Mouse (Mus musculus) erythroblast, adult 5-6 weeks (primary cell): ENCODE results near the gene Prss8. TPM values are rescaled to one million over a fixed set of nuclear protein-coding genes. Genes with fewer than 3 reads are reported as not detected.

Experiments
- total RNA-seq, 2 experiments: library from RNA; stranded (forward) in 1 of 2; stranded (reverse) in 1 of 2; fragments of 150-400 nt in 1 of 2; fragments of 200-764, 138-1000 nt in 1 of 2; gene quantifications; 2 replicates each; pipeline versions ENCODE4 v1.2.3 to v1.2.4; 2015 to 2017; ENCODE audit warnings: low replicate concordance in 2 of 2

Prss8 gene
- total RNA-seq, 2 experiments from 2014 or later, result not detected

Other genes starting within 250 kb of the Prss8 start
- 28.8 and 41.3 TPM in 2 replicates for gene Bcl7c, start 221.2 kb downstream of the Prss8 start, total RNA-seq (2015; ENCODE audit: low replicate concordance)
- gene Bcl7c, start 221.2 kb downstream of the Prss8 start, total RNA-seq (2017; ENCODE audit: low replicate concordance), result 3.8 and 4.3 TPM in 2 replicates
- gene Ctf1, start 217.4 kb downstream of the Prss8 start, total RNA-seq (2015; ENCODE audit: low replicate concordance), result 0.63 TPM in 1 of 2 replicates, not detected in the other
- gene Ctf1, start 217.4 kb downstream of the Prss8 start, total RNA-seq (2017; ENCODE audit: low replicate concordance), result not detected in 2 replicates
- not detected in 2 replicates for gene Ctf2, start 197.9 kb downstream of the Prss8 start, total RNA-seq (2015; ENCODE audit: low replicate concordance)
- not detected in 2 replicates for gene Ctf2, start 197.9 kb downstream of the Prss8 start, total RNA-seq (2017; ENCODE audit: low replicate concordance)
- gene Fbxl19, start 185.6 kb downstream of the Prss8 start, total RNA-seq (2015; ENCODE audit: low replicate concordance), result 2.7 and 6.0 TPM in 2 replicates
- 3.1 and 6.2 TPM in 2 replicates for gene Fbxl19, start 185.6 kb downstream of the Prss8 start, total RNA-seq (2017; ENCODE audit: low replicate concordance)
- 2.9 and 9.0 TPM in 2 replicates for gene Orai3, start 160.3 kb downstream of the Prss8 start, total RNA-seq (2015; ENCODE audit: low replicate concordance)
- 5.7 and 9.8 TPM in 2 replicates for gene Orai3, start 160.3 kb downstream of the Prss8 start, total RNA-seq (2017; ENCODE audit: low replicate concordance)
- gene Setd1a, start 153.4 kb downstream of the Prss8 start, total RNA-seq (2015; ENCODE audit: low replicate concordance), result 3.8 and 18.2 TPM in 2 replicates
- 8.9 and 11.3 TPM in 2 replicates for gene Setd1a, start 153.4 kb downstream of the Prss8 start, total RNA-seq (2017; ENCODE audit: low replicate concordance)
- gene Gm49388, start 144.5 kb downstream of the Prss8 start, total RNA-seq (2015; ENCODE audit: low replicate concordance), result 7.5 TPM in 1 of 2 replicates, not detected in the other
- gene Gm49388, start 144.5 kb downstream of the Prss8 start, total RNA-seq (2017; ENCODE audit: low replicate concordance), result 2.0 and 5.3 TPM in 2 replicates
- 2.7 and 9.2 TPM in 2 replicates for gene Hsd3b7, start 129.5 kb downstream of the Prss8 start, total RNA-seq (2015; ENCODE audit: low replicate concordance)
- 3.8 and 4.3 TPM in 2 replicates for gene Hsd3b7, start 129.5 kb downstream of the Prss8 start, total RNA-seq (2017; ENCODE audit: low replicate concordance)
- gene Stx4a, start 105.8 kb downstream of the Prss8 start, total RNA-seq (2015; ENCODE audit: low replicate concordance), result 9.8 and 24.9 TPM in 2 replicates
- 17.0 and 17.9 TPM in 2 replicates for gene Stx4a, start 105.8 kb downstream of the Prss8 start, total RNA-seq (2017; ENCODE audit: low replicate concordance)
- gene Stx1b, start 105.6 kb downstream of the Prss8 start, total RNA-seq (2015; ENCODE audit: low replicate concordance), result not detected in 2 replicates
- not detected in 2 replicates for gene Stx1b, start 105.6 kb downstream of the Prss8 start, total RNA-seq (2017; ENCODE audit: low replicate concordance)
- gene Zfp646, start 53.9 kb downstream of the Prss8 start, total RNA-seq (2015; ENCODE audit: low replicate concordance), result 6.7 and 11.1 TPM in 2 replicates
- 14.4 and 15.4 TPM in 2 replicates for gene Zfp646, start 53.9 kb downstream of the Prss8 start, total RNA-seq (2017; ENCODE audit: low replicate concordance)
- 1.5 and 6.1 TPM in 2 replicates for gene Zfp668, start 53.3 kb downstream of the Prss8 start, total RNA-seq (2015; ENCODE audit: low replicate concordance)
- 2.3 and 7.4 TPM in 2 replicates for gene Zfp668, start 53.3 kb downstream of the Prss8 start, total RNA-seq (2017; ENCODE audit: low replicate concordance)
- not detected in 2 replicates for gene Prss53, start 39.1 kb downstream of the Prss8 start, total RNA-seq (2015; ENCODE audit: low replicate concordance)
- gene Prss53, start 39.1 kb downstream of the Prss8 start, total RNA-seq (2017; ENCODE audit: low replicate concordance), result not detected in 2 replicates
- not detected in 2 replicates for gene Gm21974, start 34.6 kb downstream of the Prss8 start, total RNA-seq (2015; ENCODE audit: low replicate concordance)
- not detected in 2 replicates for gene Gm21974, start 34.6 kb downstream of the Prss8 start, total RNA-seq (2017; ENCODE audit: low replicate concordance)
- gene Vkorc1, start 34.5 kb downstream of the Prss8 start, total RNA-seq (2015; ENCODE audit: low replicate concordance), result 9.8 and 25.7 TPM in 2 replicates
- 0.94 and 2.5 TPM in 2 replicates for gene Vkorc1, start 34.5 kb downstream of the Prss8 start, total RNA-seq (2017; ENCODE audit: low replicate concordance)
- 25.1 and 43.8 TPM in 2 replicates for gene Bckdk, start 26.0 kb downstream of the Prss8 start, total RNA-seq (2015; ENCODE audit: low replicate concordance)
- 12.5 and 12.9 TPM in 2 replicates for gene Bckdk, start 26.0 kb downstream of the Prss8 start, total RNA-seq (2017; ENCODE audit: low replicate concordance)
- 3.5 and 4.4 TPM in 2 replicates for gene Kat8, start 17.6 kb downstream of the Prss8 start, total RNA-seq (2015; ENCODE audit: low replicate concordance)
- gene Kat8, start 17.6 kb downstream of the Prss8 start, total RNA-seq (2017; ENCODE audit: low replicate concordance), result 9.5 and 16.4 TPM in 2 replicates
- not detected in 2 replicates for gene Prss36, start 16.6 kb upstream of the Prss8 start, total RNA-seq (2015; ENCODE audit: low replicate concordance)
- gene Prss36, start 16.6 kb upstream of the Prss8 start, total RNA-seq (2017; ENCODE audit: low replicate concordance), result not detected in 2 replicates
- 59.6 and 159 TPM in 2 replicates for gene Fus, start 37.4 kb upstream of the Prss8 start, total RNA-seq (2015; ENCODE audit: low replicate concordance)
- gene Fus, start 37.4 kb upstream of the Prss8 start, total RNA-seq (2017; ENCODE audit: low replicate concordance), result 19.3 and 43.4 TPM in 2 replicates
- 33.6 and 42.6 TPM in 2 replicates for gene Pycard, start 63.8 kb upstream of the Prss8 start, total RNA-seq (2015; ENCODE audit: low replicate concordance)
- gene Pycard, start 63.8 kb upstream of the Prss8 start, total RNA-seq (2017; ENCODE audit: low replicate concordance), result 3.2 and 3.3 TPM in 2 replicates
- not detected in 2 replicates for gene Trim72, start 73.8 kb upstream of the Prss8 start, total RNA-seq (2015; ENCODE audit: low replicate concordance)
- not detected in 2 replicates for gene Trim72, start 73.8 kb upstream of the Prss8 start, total RNA-seq (2017; ENCODE audit: low replicate concordance)
- gene Itgam, start 132.5 kb upstream of the Prss8 start, total RNA-seq (2015; ENCODE audit: low replicate concordance), result 44.6 and 47.6 TPM in 2 replicates
- gene Itgam, start 132.5 kb upstream of the Prss8 start, total RNA-seq (2017; ENCODE audit: low replicate concordance), result 46.6 and 54.4 TPM in 2 replicates
- not detected in 2 replicates for gene Gm49368, start 132.6 kb upstream of the Prss8 start, total RNA-seq (2015; ENCODE audit: low replicate concordance)
- not detected in 2 replicates for gene Gm49368, start 132.6 kb upstream of the Prss8 start, total RNA-seq (2017; ENCODE audit: low replicate concordance)
- gene Itgax, start 199.4 kb upstream of the Prss8 start, total RNA-seq (2015; ENCODE audit: low replicate concordance), result 0.21 and 0.38 TPM in 2 replicates
- gene Itgax, start 199.4 kb upstream of the Prss8 start, total RNA-seq (2017; ENCODE audit: low replicate concordance), result 1.4 and 1.5 TPM in 2 replicates
- 3.5 and 7.7 TPM in 2 replicates for gene Itgad, start 224.3 kb upstream of the Prss8 start, total RNA-seq (2015; ENCODE audit: low replicate concordance)
- 7.4 and 21.2 TPM in 2 replicates for gene Itgad, start 224.3 kb upstream of the Prss8 start, total RNA-seq (2017; ENCODE audit: low replicate concordance)